Mouse (Mus musculus): ENCODE measurements around the gene Armc2.

Armc2 gene

DNA sequence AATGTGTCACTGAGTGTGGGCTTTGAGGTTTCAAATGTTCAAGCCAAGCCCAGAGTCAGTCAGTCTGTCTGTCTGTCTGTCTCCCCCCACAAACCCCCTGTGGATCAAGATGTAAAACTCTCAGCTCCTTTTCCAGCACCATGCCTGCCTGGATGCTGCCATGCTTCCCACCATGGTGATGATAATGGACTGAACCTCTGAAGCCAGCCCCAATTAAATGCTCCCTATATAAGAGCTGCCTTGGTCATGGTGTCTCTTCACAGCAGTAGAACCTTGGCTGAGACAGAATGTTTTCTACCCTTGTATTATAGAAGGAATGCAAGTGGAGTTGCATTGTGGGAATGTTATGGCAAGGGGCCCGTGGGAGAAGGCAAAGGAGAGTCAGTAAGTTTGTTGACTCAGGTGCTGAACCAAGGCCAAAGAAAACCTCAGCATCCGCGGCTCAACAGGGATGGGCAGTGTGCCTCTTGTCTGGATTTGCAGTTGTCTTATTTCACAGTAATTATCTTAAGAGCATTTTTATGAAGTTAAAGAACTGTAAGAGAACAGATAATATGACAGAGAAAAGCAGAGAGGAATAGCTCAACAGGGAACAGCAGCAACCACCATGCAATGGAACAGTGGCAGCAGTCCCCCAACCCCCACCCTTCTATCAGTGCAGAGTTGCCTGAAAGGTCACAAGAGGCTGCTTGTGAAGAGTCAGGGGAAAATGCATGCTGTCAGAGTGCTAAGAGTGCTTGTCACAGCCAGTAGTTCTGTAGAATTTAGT, 152.0 kb downstream of the Armc2 start:
- DNase-seq (ENCODE audit: low read depth) = no peak
